Mouse (Mus musculus): ENCODE measurements around the gene C1qbp. TPM values are rescaled to one million over a fixed set of nuclear protein-coding genes. Genes with fewer than 3 reads are reported as not detected.

C1qbp gene
- polyA plus RNA-seq, 1 experiment from 2014 or later, result 180 TPM

DNA sequence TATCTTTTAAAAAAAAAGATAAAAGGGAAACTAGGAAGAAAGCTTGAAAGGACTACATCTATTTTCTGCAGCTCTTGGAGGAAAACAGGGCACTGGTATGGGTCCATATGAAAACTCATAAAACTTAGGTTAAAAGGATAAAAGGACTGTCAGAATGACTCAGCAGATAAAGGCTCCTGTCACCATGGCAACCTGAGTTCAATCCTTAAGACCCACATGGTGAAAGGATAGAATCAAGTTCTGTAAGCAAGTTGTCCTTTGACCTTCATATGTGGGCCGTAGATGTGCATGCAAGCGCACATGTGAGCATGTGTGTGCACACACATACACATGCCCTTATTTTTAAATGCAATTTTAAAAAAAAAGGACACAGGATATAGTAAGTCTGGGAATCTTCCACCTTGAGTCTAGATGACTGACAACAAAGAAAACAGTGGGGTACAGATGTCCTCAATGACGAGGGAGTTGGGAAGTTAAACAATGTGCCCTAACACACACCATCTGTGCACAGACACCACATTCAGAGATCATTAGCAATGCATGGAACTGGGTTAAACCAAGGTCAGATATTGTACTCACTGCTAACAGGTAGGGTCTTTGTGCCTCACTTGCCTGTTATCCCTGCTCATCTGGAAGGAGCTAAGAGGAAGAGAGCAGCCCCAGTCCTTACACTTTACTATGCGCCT is 18.5 kb downstream of the C1qbp start:
- H3K9me3 ChIP-seq (replicated peaks; ENCODE audit: control insufficient read depth, low read length), result no peaks in the 10 kb centered on the region
- peaks cover 8% of the 10 kb centered on the region for H3K4me1 ChIP-seq (ENCODE audit: control insufficient read depth, insufficient read depth, low read length)
- no peak overlapping the region for H3K9ac ChIP-seq (ENCODE audit: low read length)
- H3K4me2 ChIP-seq (ENCODE audit: low read length), result no peak overlapping the region
- WGBS, result 75% methylated on average over 4 of the region's 4 CpGs
- no peak overlapping the region for H3K4me3 ChIP-seq (ENCODE audit: low read depth, low read length)
- DNase-seq (ENCODE audit: low spot score), result no peak
- no peaks in the 10 kb centered on the region for H3K27me3 ChIP-seq (replicated peaks; ENCODE audit: control insufficient read depth, insufficient read depth, low read length)
- no peak overlapping the region for H3K27ac ChIP-seq (ENCODE audit: low read depth, low read length)
- no peak for ATAC-seq
- H3K36me3 ChIP-seq (ENCODE audit: control insufficient read depth, insufficient read depth, low read length), result peaks cover 70% of the 10 kb centered on the region

DNA sequence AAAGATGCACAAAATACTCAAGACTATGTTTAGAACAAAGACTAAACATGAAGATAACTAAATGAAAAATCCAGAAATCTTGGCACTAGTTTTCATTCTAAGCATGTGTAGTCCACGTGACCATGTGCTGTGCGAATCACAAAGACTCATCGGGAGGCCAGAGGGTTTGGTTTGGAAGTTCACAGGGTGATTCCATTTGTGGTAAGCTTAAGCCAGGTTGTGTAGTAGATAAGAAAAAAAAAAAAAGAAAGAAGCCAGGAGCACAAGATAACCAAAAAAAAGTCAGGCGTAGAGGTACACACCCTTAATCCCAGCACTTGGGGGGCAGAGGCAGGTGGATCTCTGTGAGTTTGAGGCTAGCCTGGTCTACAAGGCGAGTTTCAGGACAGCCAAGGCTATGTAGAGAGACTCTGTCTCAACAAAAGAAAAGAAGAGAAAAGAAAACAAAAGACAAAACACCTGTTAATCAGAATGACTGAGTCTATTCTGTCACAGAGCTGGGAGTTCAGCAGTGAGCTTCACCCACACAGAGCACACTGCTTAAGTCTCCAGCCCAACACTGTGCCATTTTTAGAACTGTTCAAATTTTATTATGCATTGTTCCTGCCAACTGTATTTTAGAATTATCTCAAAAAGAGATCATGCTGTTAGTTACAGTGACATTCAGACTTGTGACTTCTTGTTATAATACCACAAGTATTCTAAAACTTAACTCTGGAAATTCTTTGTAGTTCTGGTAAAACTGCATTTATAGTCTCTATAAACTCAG is 21.9 kb downstream of the C1qbp start:
- ATAC-seq, result no peak
- Histone ChIP-seq H3K27me3 (replicated peaks; ENCODE audit: control insufficient read depth, insufficient read depth, low read length) (no peaks in the 10 kb centered on the region), H3K9ac (ENCODE audit: low read length) (no peak overlapping the region), H3K4me2 (ENCODE audit: low read length) (no peak overlapping the region), H3K4me1 (ENCODE audit: control insufficient read depth, insufficient read depth, low read length) (no peaks in the 10 kb centered on the region), H3K4me3 (ENCODE audit: low read depth, low read length) (no peak overlapping the region), H3K36me3 (ENCODE audit: control insufficient read depth, insufficient read depth, low read length) (peaks cover 91% of the 10 kb centered on the region), H3K9me3 (replicated peaks; ENCODE audit: control insufficient read depth, low read length) (no peaks in the 10 kb centered on the region), H3K27ac (ENCODE audit: low read depth, low read length) (no peak overlapping the region)
- no peak for DNase-seq (ENCODE audit: low spot score)
- WGBS, result 87% methylated on average over 5 of the region's 5 CpGs

DNA sequence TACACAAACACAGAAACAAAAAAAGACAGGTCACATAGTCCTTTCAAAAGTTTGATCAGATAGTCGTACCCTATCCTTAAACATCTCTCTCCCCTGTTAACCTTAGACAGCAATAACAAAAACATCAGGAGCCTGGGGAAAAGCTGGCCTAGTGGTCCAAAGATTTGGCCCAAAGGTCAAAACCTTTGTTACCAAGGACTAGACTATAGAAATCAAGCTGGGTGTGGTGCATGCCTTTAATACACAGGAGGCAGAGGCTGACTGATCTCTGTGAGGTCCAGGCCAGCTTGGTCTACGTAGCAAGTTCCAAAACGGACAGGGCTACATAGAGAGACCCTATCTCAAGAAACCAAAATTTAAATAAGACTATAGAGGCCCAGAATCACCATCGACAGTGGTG is 28.1 kb downstream of the C1qbp start:
- WGBS, result 86% methylated on average over 4 of the region's 4 CpGs
- Histone ChIP-seq H3K4me2 (ENCODE audit: low read length) (no peak overlapping the region), H3K27me3 (replicated peaks; ENCODE audit: control insufficient read depth, insufficient read depth, low read length) (no peaks in the 10 kb centered on the region), H3K9me3 (replicated peaks; ENCODE audit: control insufficient read depth, low read length) (no peaks in the 10 kb centered on the region), H3K27ac (ENCODE audit: low read depth, low read length) (no peak overlapping the region), H3K4me3 (ENCODE audit: low read depth, low read length) (no peak overlapping the region), H3K4me1 (ENCODE audit: control insufficient read depth, insufficient read depth, low read length) (no peaks in the 10 kb centered on the region), H3K36me3 (ENCODE audit: control insufficient read depth, insufficient read depth, low read length) (peaks cover 94% of the 10 kb centered on the region), H3K9ac (ENCODE audit: low read length) (no peak overlapping the region)
- ATAC-seq, result no peak
- no peak for DNase-seq (ENCODE audit: low spot score)

- ATAC-seq (no peak), DNase-seq (ENCODE audit: low spot score) (no peak)
- Histone ChIP-seq H3K27ac (ENCODE audit: low read depth, low read length) (no peak overlapping the region), H3K9me3 (replicated peaks; ENCODE audit: control insufficient read depth, low read length) (no peaks in the 10 kb centered on the region), H3K4me1 (ENCODE audit: control insufficient read depth, insufficient read depth, low read length) (no peaks in the 10 kb centered on the region), H3K4me2 (ENCODE audit: low read length) (no peak overlapping the region), H3K27me3 (replicated peaks; ENCODE audit: control insufficient read depth, insufficient read depth, low read length) (no peaks in the 10 kb centered on the region), H3K4me3 (ENCODE audit: low read depth, low read length) (no peak overlapping the region), H3K9ac (ENCODE audit: low read length) (no peak overlapping the region), H3K36me3 (ENCODE audit: control insufficient read depth, insufficient read depth, low read length) (peaks cover 93% of the 10 kb centered on the region)
- 87% methylated on average over 4 of the region's 4 CpGs for WGBS
These were observed 37.6 kb downstream of the C1qbp start for GRCm38 (mm10) chr11:70944935-70945817.

GRCm38 (mm10) chr11:70943651-70944050 is 39.2 kb downstream of the C1qbp start:
- 90% methylated on average over 7 of the region's 7 CpGs for WGBS
- Histone ChIP-seq H3K4me3 (ENCODE audit: low read depth, low read length) (no peak overlapping the region), H3K27me3 (replicated peaks; ENCODE audit: control insufficient read depth, insufficient read depth, low read length) (no peaks in the 10 kb centered on the region), H3K9me3 (replicated peaks; ENCODE audit: control insufficient read depth, low read length) (no peaks in the 10 kb centered on the region), H3K27ac (ENCODE audit: low read depth, low read length) (no peak overlapping the region), H3K9ac (ENCODE audit: low read length) (no peak overlapping the region), H3K4me1 (ENCODE audit: control insufficient read depth, insufficient read depth, low read length) (no peaks in the 10 kb centered on the region), H3K36me3 (ENCODE audit: control insufficient read depth, insufficient read depth, low read length) (peaks cover 92% of the 10 kb centered on the region), H3K4me2 (ENCODE audit: low read length) (no peak overlapping the region)
- ATAC-seq, result no peak
- DNase-seq (ENCODE audit: low spot score), result no peak

DNA sequence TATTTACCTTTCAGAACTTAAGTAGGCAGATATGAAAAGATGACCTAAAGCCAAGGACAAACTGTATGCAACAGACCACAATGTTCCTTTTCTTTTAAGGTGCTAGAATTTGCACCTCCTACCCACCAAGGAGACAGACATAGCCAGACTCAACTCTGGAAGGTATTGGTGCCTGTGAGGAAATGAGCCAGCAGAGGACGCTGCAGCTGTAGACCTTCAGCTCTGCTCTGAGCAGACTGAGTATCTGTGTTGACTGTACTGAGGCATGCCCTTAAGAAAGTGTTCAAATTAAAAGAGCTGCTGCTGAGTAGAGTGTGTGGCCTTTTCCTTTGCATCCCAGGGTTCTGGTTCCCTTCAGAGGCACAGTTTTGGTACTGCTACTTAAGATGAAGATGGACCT is 40.2 kb downstream of the C1qbp start:
- no peaks in the 10 kb centered on the region for H3K27me3 ChIP-seq (replicated peaks; ENCODE audit: control insufficient read depth, insufficient read depth, low read length)
- DNase-seq (ENCODE audit: low spot score) (no peak), ATAC-seq (no peak)
- no peaks in the 10 kb centered on the region for H3K9me3 ChIP-seq (replicated peaks; ENCODE audit: control insufficient read depth, low read length)
- H3K9ac ChIP-seq (ENCODE audit: low read length), result no peak overlapping the region
- 88% methylated on average over 1 of the region's 1 CpGs for WGBS
- no peaks in the 10 kb centered on the region for H3K4me1 ChIP-seq (ENCODE audit: control insufficient read depth, insufficient read depth, low read length)
- no peak overlapping the region for H3K4me2 ChIP-seq (ENCODE audit: low read length)
- no peak overlapping the region for H3K27ac ChIP-seq (ENCODE audit: low read depth, low read length)
- peaks cover 92% of the 10 kb centered on the region for H3K36me3 ChIP-seq (ENCODE audit: control insufficient read depth, insufficient read depth, low read length)
- no peak overlapping the region for H3K4me3 ChIP-seq (ENCODE audit: low read depth, low read length)

DNA sequence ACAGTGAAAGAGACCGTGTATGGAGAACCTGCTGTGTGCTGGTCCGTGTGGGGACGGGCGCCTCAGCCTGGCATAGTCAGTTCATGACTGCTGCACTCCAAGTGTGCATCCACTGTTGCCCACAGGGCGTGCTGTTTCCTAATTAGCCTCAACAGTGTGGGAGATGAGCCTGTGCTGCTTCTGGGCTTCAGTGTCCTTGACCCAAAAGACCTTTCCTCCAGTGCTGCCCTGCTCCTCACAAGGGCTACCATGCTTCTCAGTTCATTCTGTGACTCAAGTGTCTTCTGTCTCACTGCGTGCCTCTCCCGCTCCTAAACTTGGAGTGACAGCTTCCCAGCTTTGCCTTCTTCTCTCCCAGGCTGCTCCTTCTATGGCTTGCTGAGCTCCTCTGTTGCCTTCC is 47.5 kb downstream of the C1qbp start:
- DNase-seq (ENCODE audit: low spot score) (no peak), ATAC-seq (no peak)
- Histone ChIP-seq H3K27ac (ENCODE audit: low read depth, low read length) (no peak overlapping the region), H3K9me3 (replicated peaks; ENCODE audit: control insufficient read depth, low read length) (no peaks in the 10 kb centered on the region), H3K36me3 (ENCODE audit: control insufficient read depth, insufficient read depth, low read length) (peaks cover 70% of the 10 kb centered on the region), H3K4me1 (ENCODE audit: control insufficient read depth, insufficient read depth, low read length) (no peaks in the 10 kb centered on the region), H3K4me2 (ENCODE audit: low read length) (no peak overlapping the region), H3K9ac (ENCODE audit: low read length) (no peak overlapping the region), H3K27me3 (replicated peaks; ENCODE audit: control insufficient read depth, insufficient read depth, low read length) (no peaks in the 10 kb centered on the region), H3K4me3 (ENCODE audit: low read depth, low read length) (no peak overlapping the region)
- 84% methylated on average over 7 of the region's 7 CpGs for WGBS

DNA sequence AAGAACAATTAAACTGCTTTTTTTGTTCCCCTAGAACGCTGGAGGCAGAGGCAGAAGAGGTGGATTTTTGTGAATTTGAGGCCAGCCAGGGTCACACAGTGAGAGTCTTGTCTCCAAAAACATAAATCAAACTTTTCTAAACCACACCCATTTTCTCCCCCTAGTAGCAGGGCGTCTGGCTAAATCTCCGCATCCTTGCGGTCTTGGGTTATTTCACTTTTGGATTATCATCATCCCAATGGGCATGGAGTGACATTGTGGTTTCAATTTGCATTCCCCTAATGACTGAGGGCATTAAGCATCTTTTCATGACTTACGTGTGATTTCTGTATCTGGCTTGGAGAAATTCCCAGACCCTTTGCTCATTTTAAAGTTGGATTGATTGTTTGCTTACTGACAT is 51.4 kb downstream of the C1qbp start:
- ATAC-seq, result no peak
- H3K4me1 ChIP-seq (ENCODE audit: control insufficient read depth, insufficient read depth, low read length), result no peaks in the 10 kb centered on the region
- H3K27ac ChIP-seq (ENCODE audit: low read depth, low read length), result no peak overlapping the region
- no peak for DNase-seq (ENCODE audit: low spot score)
- 84% methylated on average over 5 of the region's 5 CpGs for WGBS
- no peak overlapping the region for H3K4me3 ChIP-seq (ENCODE audit: low read depth, low read length)
- no peak overlapping the region for H3K9ac ChIP-seq (ENCODE audit: low read length)
- H3K36me3 ChIP-seq (ENCODE audit: control insufficient read depth, insufficient read depth, low read length), result peaks cover 49% of the 10 kb centered on the region
- H3K4me2 ChIP-seq (ENCODE audit: low read length), result no peak overlapping the region
- H3K27me3 ChIP-seq (replicated peaks; ENCODE audit: control insufficient read depth, insufficient read depth, low read length), result no peaks in the 10 kb centered on the region
- H3K9me3 ChIP-seq (replicated peaks; ENCODE audit: control insufficient read depth, low read length), result no peaks in the 10 kb centered on the region
